Mouse (Mus musculus) adrenal gland, postnatal 36 days (tissue): ENCODE measurements around the gene Fabp1. TPM values are rescaled to one million over a fixed set of nuclear protein-coding genes. Genes with fewer than 3 reads are reported as not detected.

ENCODE experiments used
- DNase-seq, 2 experiments: peaks; one replicate each; pipeline ENCODE4 v3.0.0; 2021; ENCODE audit warnings: mixed read lengths in 1 of 2
- total RNA-seq, 2 experiments: library from RNA; stranded (reverse); gene quantifications; 2 replicates each; pipeline ENCODE4 v1.2.3; 2021

Gene Fabp1
- total RNA-seq, 2 experiments from 2014 or later: 1.9 TPM; not detected in 1

GRCm38 (mm10) chr6:71211917-71212316 lies 12.3 kb downstream of the Fabp1 start:
- DNase-seq: no peak

- no peak for DNase-seq
Measured at GRCm38 (mm10) chr6:71212471-71212870, 12.8 kb downstream of the Fabp1 start.

- no peak for DNase-seq
Measured at GRCm38 (mm10) chr6:71221501-71221900, 21.9 kb downstream of the Fabp1 start.

GRCm38 (mm10) chr6:71224184-71224943 lies 24.7 kb downstream of the Fabp1 start:
- no peak for DNase-seq

- DNase-seq: no peak
Measured at GRCm38 (mm10) chr6:71226544-71226943, 26.9 kb downstream of the Fabp1 start.

- DNase-seq: no peak
Measured at GRCm38 (mm10) chr6:71227157-71227770, 27.6 kb downstream of the Fabp1 start.

GRCm38 (mm10) chr6:71235121-71235520 lies 35.5 kb downstream of the Fabp1 start:
- DNase-seq: no peak

- DNase-seq: no peak
Measured at GRCm38 (mm10) chr6:71235944-71236343, 36.3 kb downstream of the Fabp1 start.

- DNase-seq: no peak
Measured at GRCm38 (mm10) chr6:71236506-71236905, 36.9 kb downstream of the Fabp1 start.

GRCm38 (mm10) chr6:71237031-71237431 lies 37.4 kb downstream of the Fabp1 start:
- no peak for DNase-seq

- DNase-seq: no peak
Measured at GRCm38 (mm10) chr6:71239069-71239750, 39.6 kb downstream of the Fabp1 start.

- DNase-seq: no peak
Measured at GRCm38 (mm10) chr6:71240831-71241230, 41.2 kb downstream of the Fabp1 start.

GRCm38 (mm10) chr6:71242811-71243210 lies 43.2 kb downstream of the Fabp1 start:
- peak in 1 of 2 experiments; percentile 26 for DNase-seq

GRCm38 (mm10) chr6:71243258-71243657 lies 43.6 kb downstream of the Fabp1 start:
- no peak for DNase-seq

GRCm38 (mm10) chr6:71248420-71248819 lies 48.8 kb downstream of the Fabp1 start:
- DNase-seq: no peak

- no peak for DNase-seq
Measured at GRCm38 (mm10) chr6:71249615-71250014, 50.0 kb downstream of the Fabp1 start.

GRCm38 (mm10) chr6:71250951-71251350 lies 51.3 kb downstream of the Fabp1 start:
- no peak for DNase-seq

- peak in 1 of 2 experiments; percentile 33 for DNase-seq
Measured at GRCm38 (mm10) chr6:71254456-71254855, 54.8 kb downstream of the Fabp1 start.

Other genes with a start within 250 kb of the Fabp1 start
- gene Foxi3, start 243.3 kb upstream of the Fabp1 start, total RNA-seq: not detected
- 10 to 100 TPM; 16.7 to 20.4 TPM for gene Thnsl2, start 55.4 kb upstream of the Fabp1 start, total RNA-seq
- 10 to 100 TPM; 67.3 to 81.1 TPM for gene Krcc1, start 71.8 kb downstream of the Fabp1 start, total RNA-seq
- gene Smyd1, start 122.4 kb downstream of the Fabp1 start, total RNA-seq: under 1 TPM in 1 of 2 experiments, not detected in 1; 0.20 TPM
- under 1 TPM; 0.23 to 0.26 TPM for gene Cd8b1, start 123.0 kb downstream of the Fabp1 start, total RNA-seq
- not detected for gene Cd8a, start 173.6 kb downstream of the Fabp1 start, total RNA-seq
- gene Rmnd5a, start 240.8 kb downstream of the Fabp1 start, total RNA-seq: 10 to 100 TPM; 75.6 to 93.1 TPM